Mouse (Mus musculus): ENCODE measurements at regions not wholly inside any gene's neighbourhood (a gene's known extent, or its start where the extent isn't known, plus 50 kb on each side); places are given as distances from the start of the nearest gene placed in this dataset.

DNA sequence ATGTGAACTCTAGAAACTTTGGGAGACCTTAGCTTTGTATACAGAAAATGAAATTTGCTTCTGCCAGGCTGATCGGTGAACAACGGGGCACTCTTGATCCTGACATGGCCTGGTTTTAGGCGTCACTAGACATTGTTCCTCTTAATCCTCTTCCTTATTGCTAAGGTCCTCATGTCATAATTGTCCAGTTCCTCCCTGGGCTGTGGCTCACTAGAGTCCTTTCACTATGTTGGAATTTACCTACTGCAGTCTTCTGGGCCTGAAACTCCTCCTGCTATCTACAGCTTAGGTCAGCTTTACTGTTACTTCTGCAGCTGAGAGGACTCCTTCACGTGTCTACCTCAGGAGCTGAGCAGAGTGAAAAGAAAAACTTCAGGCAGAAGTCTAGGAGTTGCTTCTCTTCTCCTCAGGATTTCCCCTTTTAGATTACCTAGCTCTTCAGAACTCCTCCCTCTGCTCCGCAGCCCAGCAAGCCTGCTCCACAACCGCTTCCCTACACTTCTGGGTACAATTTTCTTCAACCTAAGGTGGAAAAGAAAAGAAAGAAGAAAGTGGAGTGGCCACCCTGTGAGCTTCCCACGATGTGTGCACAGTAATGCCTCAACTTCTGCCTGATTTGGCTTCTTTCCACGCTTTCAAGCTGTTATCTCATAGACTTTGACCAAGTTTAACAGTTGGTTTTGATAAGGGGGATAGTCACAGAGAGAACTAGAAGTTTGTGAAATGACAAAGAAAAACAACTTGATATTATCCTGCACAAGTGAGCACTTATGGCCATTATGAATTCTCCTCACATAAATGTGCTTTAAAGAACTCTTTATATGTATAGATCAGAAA is 114.4 kb upstream of the Bcl6 start:
- Histone ChIP-seq H3K9ac (replicated peaks; ENCODE audit: low read depth, low read length) (no peak overlapping the region), H3K27me3 (ENCODE audit: control insufficient read depth, insufficient read depth, low read length) (no peaks in the 10 kb centered on the region), H3K4me3 (ENCODE audit: low read depth, low read length) (no peak overlapping the region), H3K9me3 (replicated peaks; ENCODE audit: control insufficient read depth, low read length) (no peaks in the 10 kb centered on the region; the same call in 1 of the 2 replicates), H3K4me1 (ENCODE audit: control insufficient read depth, insufficient read depth) (no peaks in the 10 kb centered on the region), H3K27ac (ENCODE audit: low read depth) (no peak overlapping the region), H3K36me3 (replicated peaks; ENCODE audit: control insufficient read depth, insufficient read depth, low read length) (no peaks in the 10 kb centered on the region), H3K4me2 (ENCODE audit: low read depth, low read length) (no peak overlapping the region)
- 64% methylated on average over 8 of the region's 8 CpGs for WGBS
- DNase-seq (ENCODE audit: low spot score) = no peak
- ATAC-seq (ENCODE audit: insufficient read depth, low read depth) = no peak
- no peak for TF ChIP-seq CTCF (IDR thresholded peaks at IDR 0.05; ENCODE audit: low read depth)
- TF ChIP-seq EP300 (IDR thresholded peaks at IDR 0.05; ENCODE audit: low read depth) = no peak

DNA sequence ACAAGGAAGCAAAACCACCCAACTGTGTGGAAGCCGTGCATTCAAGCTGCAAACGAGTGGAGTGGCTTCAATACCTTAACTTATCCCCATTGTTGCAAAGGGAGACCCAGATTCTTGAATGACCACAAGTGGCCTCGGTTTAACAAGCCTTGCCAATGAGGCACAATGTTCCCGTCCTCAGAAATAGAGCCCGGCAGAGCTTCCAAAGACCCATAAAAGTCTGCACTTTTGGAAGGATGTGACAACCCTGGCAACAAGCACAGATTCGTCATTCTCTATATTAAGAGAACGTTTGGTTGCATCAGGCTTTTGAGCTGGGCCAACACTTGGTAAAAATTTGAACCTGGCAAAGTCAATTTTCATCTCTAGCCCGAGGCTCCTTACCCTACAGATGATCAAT is 108.9 kb upstream of the Bcl6 start:
- Histone ChIP-seq H3K9me3 (replicated peaks; ENCODE audit: control insufficient read depth, low read length) (no peaks in the 10 kb centered on the region), H3K36me3 (replicated peaks; ENCODE audit: control insufficient read depth, insufficient read depth, low read length) (no peaks in the 10 kb centered on the region), H3K27ac (ENCODE audit: low read depth) (no peak overlapping the region), H3K4me1 (ENCODE audit: control insufficient read depth, insufficient read depth) (no peaks in the 10 kb centered on the region), H3K9ac (replicated peaks; ENCODE audit: low read depth, low read length) (no peak overlapping the region), H3K4me3 (ENCODE audit: low read depth, low read length) (no peak overlapping the region), H3K4me2 (ENCODE audit: low read depth, low read length) (no peak overlapping the region), H3K27me3 (ENCODE audit: control insufficient read depth, insufficient read depth, low read length) (no peaks in the 10 kb centered on the region)
- DNase-seq (ENCODE audit: low spot score) (no peak), ATAC-seq (ENCODE audit: insufficient read depth, low read depth) (no peak)
- no peak for TF ChIP-seq CTCF (IDR thresholded peaks at IDR 0.05; ENCODE audit: low read depth)
- no peak for TF ChIP-seq EP300 (IDR thresholded peaks at IDR 0.05; ENCODE audit: low read depth)
- WGBS = 79% methylated on average over 8 of the region's 8 CpGs

DNA sequence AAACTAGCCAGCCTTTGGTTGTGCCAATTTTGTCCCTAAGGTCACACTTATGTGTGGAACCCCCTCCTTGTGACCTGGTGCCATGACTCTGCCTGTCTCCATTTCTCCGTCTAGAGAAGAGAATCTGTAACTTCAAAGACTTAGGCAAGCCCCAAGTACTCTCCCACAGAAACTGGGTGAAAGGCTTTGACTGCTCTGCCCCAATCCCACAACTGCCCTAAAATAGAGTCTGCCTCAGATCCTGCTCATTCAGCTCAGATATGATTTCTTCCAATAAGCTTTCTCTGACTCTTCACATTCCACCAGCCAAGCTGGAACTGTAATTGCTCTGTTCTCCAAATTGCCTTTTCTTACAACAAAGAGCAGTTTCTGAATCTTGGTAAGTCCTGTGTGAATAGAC is 107.4 kb upstream of the Bcl6 start:
- no peaks in the 10 kb centered on the region for H3K27me3 ChIP-seq (ENCODE audit: control insufficient read depth, insufficient read depth, low read length)
- no peak overlapping the region for H3K27ac ChIP-seq (ENCODE audit: low read depth)
- H3K9ac ChIP-seq (replicated peaks; ENCODE audit: low read depth, low read length) = no peak overlapping the region
- WGBS = 59% methylated on average over 1 of the region's 1 CpGs
- no peak overlapping the region for H3K4me2 ChIP-seq (ENCODE audit: low read depth, low read length)
- H3K36me3 ChIP-seq (replicated peaks; ENCODE audit: control insufficient read depth, insufficient read depth, low read length) = no peaks in the 10 kb centered on the region
- ATAC-seq (ENCODE audit: insufficient read depth, low read depth) = no peak
- DNase-seq (ENCODE audit: low spot score) = peak; percentile 17
- TF ChIP-seq CTCF (IDR thresholded peaks at IDR 0.05; ENCODE audit: low read depth) = no peak
- TF ChIP-seq EP300 (IDR thresholded peaks at IDR 0.05; ENCODE audit: low read depth) = no peak
- H3K4me1 ChIP-seq (ENCODE audit: control insufficient read depth, insufficient read depth) = no peaks in the 10 kb centered on the region
- H3K4me3 ChIP-seq (ENCODE audit: low read depth, low read length) = no peak overlapping the region
- no peaks in the 10 kb centered on the region for H3K9me3 ChIP-seq (replicated peaks; ENCODE audit: control insufficient read depth, low read length)

DNA sequence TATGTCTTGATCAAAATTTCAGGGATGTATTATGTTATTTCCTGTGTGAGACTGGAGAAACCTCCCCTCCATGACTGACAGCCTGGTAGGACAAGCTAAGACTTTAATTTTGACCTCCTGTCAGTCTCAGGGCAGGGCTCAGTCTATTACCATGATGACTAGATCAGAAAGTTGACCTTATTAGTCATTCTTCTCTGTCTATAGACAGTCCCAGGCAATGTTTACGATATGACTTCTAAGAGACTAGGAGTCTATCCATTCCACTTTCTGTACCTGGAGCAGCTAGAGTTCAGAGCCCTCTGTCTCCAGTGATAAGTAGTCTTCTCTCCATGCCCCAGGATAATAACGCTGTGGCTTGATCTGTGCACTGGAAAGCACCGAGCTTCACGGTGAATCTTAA is 107.0 kb upstream of the Bcl6 start:
- no peaks in the 10 kb centered on the region for H3K4me1 ChIP-seq (ENCODE audit: control insufficient read depth, insufficient read depth)
- H3K4me3 ChIP-seq (ENCODE audit: low read depth, low read length) = no peak overlapping the region
- no peak for ATAC-seq (ENCODE audit: insufficient read depth, low read depth)
- H3K27ac ChIP-seq (ENCODE audit: low read depth) = no peak overlapping the region
- no peaks in the 10 kb centered on the region for H3K36me3 ChIP-seq (replicated peaks; ENCODE audit: control insufficient read depth, insufficient read depth, low read length)
- H3K9me3 ChIP-seq (replicated peaks; ENCODE audit: control insufficient read depth, low read length) = no peaks in the 10 kb centered on the region
- H3K9ac ChIP-seq (replicated peaks; ENCODE audit: low read depth, low read length) = no peak overlapping the region
- no peak for DNase-seq (ENCODE audit: low spot score)
- TF ChIP-seq CTCF (IDR thresholded peaks at IDR 0.05; ENCODE audit: low read depth) (no peak), EP300 (IDR thresholded peaks at IDR 0.05; ENCODE audit: low read depth) (no peak)
- no peaks in the 10 kb centered on the region for H3K27me3 ChIP-seq (ENCODE audit: control insufficient read depth, insufficient read depth, low read length)
- no peak overlapping the region for H3K4me2 ChIP-seq (ENCODE audit: low read depth, low read length)
- WGBS = 89% methylated on average over 4 of the region's 4 CpGs

DNA sequence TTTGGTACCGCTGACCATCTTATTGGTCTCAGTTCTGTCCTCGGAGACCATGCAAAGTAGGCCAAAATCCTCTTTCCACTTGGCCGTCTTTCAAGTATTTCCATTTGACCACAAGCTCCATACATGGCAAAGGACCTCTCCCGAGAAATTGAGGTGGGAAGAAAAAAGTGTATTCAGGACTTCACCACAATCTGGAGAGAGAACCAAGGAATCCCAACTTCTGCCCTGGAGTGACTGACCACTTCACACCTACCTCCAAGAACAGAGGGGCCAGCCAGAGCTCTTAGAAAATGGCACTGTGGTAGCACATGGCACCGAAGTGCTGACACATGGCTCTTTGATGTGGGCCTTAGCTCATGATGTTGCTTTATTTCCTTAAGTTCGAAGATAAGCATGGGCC is 105.9 kb upstream of the Bcl6 start:
- TF ChIP-seq CTCF (IDR thresholded peaks at IDR 0.05; ENCODE audit: low read depth) = no peak
- TF ChIP-seq EP300 (IDR thresholded peaks at IDR 0.05; ENCODE audit: low read depth) = no peak

DNA sequence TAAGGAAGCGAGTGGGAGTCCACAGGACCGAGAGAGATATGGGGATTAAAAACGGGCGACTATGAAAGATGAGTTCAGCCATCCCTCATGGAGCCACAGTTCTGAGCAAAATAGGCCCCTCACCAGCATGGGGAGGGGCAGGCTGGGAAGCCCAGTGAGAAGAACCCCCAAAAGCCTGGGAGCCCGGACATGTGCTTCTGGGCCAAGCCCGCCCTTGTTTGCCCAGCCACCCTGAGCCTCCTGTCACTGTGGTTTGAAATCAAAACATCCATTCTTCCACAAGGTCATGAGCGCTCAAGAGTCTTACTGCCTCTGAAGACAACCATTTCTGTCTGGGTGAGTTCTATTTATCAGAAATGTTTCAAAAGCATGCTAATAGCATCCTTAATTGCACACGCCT is 105.0 kb upstream of the Bcl6 start:
- no peak for DNase-seq (ENCODE audit: low spot score)
- no peak for TF ChIP-seq CTCF (IDR thresholded peaks at IDR 0.05; ENCODE audit: low read depth)
- Histone ChIP-seq H3K27ac (ENCODE audit: low read depth) (no peak overlapping the region), H3K9me3 (replicated peaks; ENCODE audit: control insufficient read depth, low read length) (no peaks in the 10 kb centered on the region), H3K4me1 (ENCODE audit: control insufficient read depth, insufficient read depth) (no peaks in the 10 kb centered on the region), H3K36me3 (replicated peaks; ENCODE audit: control insufficient read depth, insufficient read depth, low read length) (no peaks in the 10 kb centered on the region), H3K4me3 (ENCODE audit: low read depth, low read length) (no peak overlapping the region), H3K27me3 (ENCODE audit: control insufficient read depth, insufficient read depth, low read length) (no peaks in the 10 kb centered on the region), H3K9ac (replicated peaks; ENCODE audit: low read depth, low read length) (no peak overlapping the region), H3K4me2 (ENCODE audit: low read depth, low read length) (no peak overlapping the region)
- WGBS = 88% methylated on average over 8 of the region's 8 CpGs
- ATAC-seq (ENCODE audit: insufficient read depth, low read depth) = no peak

More for the DNA sequence above, 105.9 kb upstream of the Bcl6 start:
- DNase-seq (ENCODE audit: low spot score) = no peak
- Histone ChIP-seq H3K4me3 (ENCODE audit: low read depth, low read length) (no peak overlapping the region), H3K9me3 (replicated peaks; ENCODE audit: control insufficient read depth, low read length) (no peaks in the 10 kb centered on the region), H3K27me3 (ENCODE audit: control insufficient read depth, insufficient read depth, low read length) (no peaks in the 10 kb centered on the region), H3K4me1 (ENCODE audit: control insufficient read depth, insufficient read depth) (no peaks in the 10 kb centered on the region), H3K27ac (ENCODE audit: low read depth) (no peak overlapping the region), H3K36me3 (replicated peaks; ENCODE audit: control insufficient read depth, insufficient read depth, low read length) (no peaks in the 10 kb centered on the region), H3K9ac (replicated peaks; ENCODE audit: low read depth, low read length) (no peak overlapping the region), H3K4me2 (ENCODE audit: low read depth, low read length) (no peak overlapping the region)
- no peak for ATAC-seq (ENCODE audit: insufficient read depth, low read depth)
- WGBS = 72% methylated on average over 6 of the region's 6 CpGs

Data from heart, postnatal 0 days (tissue).